Mouse (Mus musculus) adrenal gland, postnatal 10 days (tissue): ENCODE measurements around the gene Pelp1. TPM values are rescaled to one million over a fixed set of nuclear protein-coding genes. Genes with fewer than 3 reads are reported as not detected.
A peak's percentile ranks its signal among the peaks of the same experiment; 100 is the strongest.
"Not testable (repeated sequence)": the region's sequence is repeated elsewhere in the genome, so short reads cannot be mapped to it uniquely, and the experiment has no call there.

ENCODE experiments used
- DNase-seq: peaks from one replicate; pipeline ENCODE4 v3.0.0; 2021; ENCODE audit warnings: mixed read lengths
- total RNA-seq, 2 experiments: library from RNA; stranded (reverse); gene quantifications; 2 replicates each; pipeline ENCODE4 v1.2.3; 2021

The Pelp1 gene
- total RNA-seq, 2 experiments from 2014 or later = 23.2 to 24.6 TPM

- not testable (repeated sequence) for DNase-seq
Observed at GRCm38 (mm10) chr11:70426598-70426997, 16.8 kb upstream of the Pelp1 start.

GRCm38 (mm10) chr11:70419486-70419885 is 9.7 kb upstream of the Pelp1 start:
- DNase-seq = no peak

GRCm38 (mm10) chr11:70418199-70418598 is 8.4 kb upstream of the Pelp1 start:
- DNase-seq = no peak

DNA sequence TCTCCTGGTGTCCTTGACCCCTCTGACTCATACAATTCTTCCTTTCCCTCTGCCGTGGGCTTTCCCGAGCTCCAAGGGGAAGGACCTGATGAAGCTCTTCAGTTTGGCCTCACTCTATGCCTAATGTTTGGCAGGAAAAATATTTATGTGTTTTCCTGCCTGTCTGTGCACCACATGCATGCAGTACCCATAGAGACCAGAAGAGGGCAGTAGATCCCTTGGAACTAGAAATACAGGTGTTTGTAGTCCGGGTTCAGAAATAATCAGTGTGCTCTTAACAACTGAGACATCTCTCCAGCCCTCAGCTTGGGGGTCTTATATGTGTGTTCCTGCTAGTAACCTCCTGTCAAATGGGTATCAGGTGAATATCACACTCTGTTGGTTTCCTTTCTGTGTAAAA is 4.1 kb upstream of the Pelp1 start:
- DNase-seq = peak; percentile 87

DNA sequence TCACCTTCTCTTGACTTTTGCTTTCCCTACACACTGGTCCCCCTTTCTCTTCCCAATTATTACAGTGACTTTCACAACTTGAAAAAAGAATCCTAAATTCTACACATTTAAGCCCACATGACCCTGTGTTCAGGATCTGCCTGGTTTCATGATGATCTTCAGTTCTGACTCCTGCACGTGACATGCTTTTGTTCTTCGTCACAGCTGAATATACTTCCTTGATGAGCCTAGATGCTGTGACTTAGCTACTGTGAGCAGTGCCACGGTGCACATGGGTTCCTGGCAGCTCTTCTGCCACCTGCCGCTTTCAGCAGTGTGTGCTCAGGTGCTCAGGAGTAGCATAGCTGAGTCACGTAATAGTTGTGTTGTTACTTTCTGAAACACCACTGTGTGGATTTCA is 2.8 kb upstream of the Pelp1 start:
- no peak for DNase-seq

- no peak for DNase-seq
Observed at GRCm38 (mm10) chr11:70410297-70410643, 439 bp upstream of the Pelp1 start.

GRCm38 (mm10) chr11:70403598-70403997 is 6.2 kb downstream of the Pelp1 start:
- no peak for DNase-seq

DNA sequence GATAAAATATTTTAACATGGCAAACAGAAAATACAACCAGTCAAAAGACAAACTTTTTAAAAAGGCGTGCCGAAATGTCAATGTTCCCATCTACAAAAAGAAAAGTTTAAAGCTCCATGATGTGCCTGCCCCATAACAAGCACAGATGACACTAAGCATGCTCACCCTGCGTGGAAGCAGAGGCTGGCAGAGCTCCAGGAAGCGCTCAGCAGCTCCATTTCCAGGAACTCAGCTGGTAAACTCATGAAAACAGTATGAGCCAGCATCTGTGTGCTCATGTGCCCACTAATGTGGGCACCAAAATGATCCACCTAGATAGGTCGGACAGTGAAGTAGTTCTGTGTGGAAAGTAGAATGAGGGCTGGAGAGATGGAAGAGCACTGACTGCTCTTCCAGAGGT is 20.4 kb downstream of the Pelp1 start:
- DNase-seq = no peak

DNA sequence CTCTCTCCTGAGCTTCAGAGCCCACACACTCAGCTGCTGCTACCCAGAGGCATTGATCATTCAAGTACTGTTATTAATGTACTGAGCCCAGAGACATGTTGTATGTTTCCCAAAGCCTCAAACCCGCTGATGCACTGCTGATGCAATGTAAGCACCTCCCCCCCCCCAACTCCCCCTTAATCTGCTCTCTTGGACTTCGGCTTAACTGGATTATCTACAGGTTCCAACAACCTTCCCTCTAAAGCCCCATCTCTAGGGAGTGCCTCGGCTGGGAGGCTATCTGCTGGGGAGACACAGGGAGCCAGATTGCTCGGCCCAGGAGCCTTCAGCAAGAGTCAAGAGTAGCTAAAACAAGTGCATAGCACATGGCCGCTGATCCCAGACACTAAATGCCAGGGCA is 22.4 kb downstream of the Pelp1 start:
- no peak for DNase-seq

DNA sequence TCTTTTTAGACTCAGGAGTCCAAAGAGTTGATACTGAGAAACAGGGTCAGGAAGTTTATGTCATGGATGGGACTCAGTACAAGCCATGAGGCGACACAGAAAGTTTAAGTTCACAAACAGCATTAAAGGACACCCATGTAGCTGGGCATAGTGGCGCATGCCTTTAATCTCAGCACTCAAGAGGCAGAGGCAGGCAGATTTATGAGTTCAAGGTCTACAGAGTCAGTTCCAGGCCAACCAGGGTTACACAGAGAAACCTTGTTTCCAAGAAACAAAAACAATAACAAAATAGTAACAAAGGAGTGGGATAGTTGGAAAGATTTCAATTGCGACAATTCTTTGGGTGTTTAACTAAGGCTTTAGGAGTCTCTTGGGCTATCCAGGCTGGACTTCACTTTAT is 25.7 kb downstream of the Pelp1 start:
- peak; percentile 32 for DNase-seq

GRCm38 (mm10) chr11:70381330-70381729 is 28.5 kb downstream of the Pelp1 start:
- DNase-seq = no peak

DNA sequence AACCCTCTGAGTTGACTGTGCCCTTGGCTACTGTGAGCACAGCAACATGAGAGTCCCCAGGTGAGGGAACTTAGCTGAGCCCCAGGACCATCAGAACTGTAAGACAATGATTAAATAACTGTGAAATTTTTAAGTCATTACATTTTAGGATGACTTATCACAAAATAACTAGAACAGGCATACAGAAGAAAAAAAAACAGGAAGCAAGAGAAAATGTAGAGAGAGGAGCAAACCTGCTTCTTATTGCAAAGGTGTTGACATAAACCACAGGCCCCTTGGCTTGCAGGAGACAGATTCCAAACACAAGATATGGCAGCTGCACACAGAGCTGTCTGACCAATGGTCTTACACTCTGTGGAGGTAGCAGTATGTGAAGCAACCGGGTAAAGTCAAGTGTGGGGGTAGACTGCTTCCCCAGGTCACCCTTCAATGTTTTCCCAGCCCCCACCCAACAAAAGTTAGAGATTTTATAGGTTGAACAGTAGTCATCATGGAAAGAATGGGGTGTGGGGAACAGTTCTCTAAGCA is 29.3 kb downstream of the Pelp1 start:
- no peak for DNase-seq

- DNase-seq = no peak
Observed at GRCm38 (mm10) chr11:70376054-70376453, 33.8 kb downstream of the Pelp1 start.

- DNase-seq = no peak
Observed at GRCm38 (mm10) chr11:70374302-70374701, 35.5 kb downstream of the Pelp1 start.

DNA sequence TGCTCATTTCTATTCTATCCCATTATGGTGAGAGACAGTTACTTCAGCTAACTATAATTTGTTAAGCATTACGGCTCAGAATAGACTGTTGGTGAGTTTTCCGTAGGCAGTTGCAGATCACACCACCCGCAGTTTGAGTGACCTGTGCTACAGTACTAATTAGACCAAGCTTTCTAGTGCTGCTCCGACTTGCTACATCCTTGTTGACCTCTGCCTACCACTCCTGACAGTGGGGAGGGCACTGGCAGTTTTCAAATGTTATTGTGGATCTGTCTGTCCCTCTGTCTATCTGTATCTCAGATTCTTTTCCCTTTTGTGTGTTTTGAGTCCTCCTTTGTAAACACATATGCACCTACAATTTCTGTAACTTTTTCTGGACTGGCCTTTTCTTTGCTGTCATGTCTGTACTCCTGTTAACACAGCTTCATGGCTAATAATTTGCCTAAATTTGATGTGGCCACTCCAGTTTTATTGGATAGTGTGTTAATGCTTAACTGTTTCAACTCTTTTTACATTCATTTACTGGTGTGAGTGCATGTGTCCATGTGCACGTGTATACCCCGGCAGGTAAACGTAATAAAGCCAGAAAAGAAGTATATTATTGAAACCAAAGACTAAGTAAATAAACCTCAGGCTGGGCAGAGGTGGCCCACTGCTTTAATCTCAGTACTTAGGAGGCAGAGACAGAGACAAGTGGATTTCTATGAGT is 36.8 kb downstream of the Pelp1 start:
- no peak for DNase-seq

DNA sequence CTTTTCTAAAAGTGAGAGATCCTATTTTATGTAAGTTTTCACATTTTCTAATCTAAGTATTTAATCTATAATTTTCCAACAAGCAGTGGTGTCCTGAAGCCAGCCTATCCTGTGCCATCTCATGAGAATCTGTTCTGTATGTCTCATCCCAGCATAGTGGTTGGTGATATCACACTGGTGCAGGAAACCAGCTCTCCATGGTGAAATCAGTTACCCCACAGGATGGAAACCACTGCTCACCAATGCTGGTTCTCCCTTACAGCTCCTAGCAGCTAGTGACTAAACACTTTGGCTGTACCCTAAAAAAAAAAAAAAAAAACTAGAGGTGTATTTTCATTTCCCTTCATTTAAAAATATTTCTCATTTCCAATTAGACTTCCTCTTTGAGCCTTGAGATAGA is 37.4 kb downstream of the Pelp1 start:
- no peak for DNase-seq

DNA sequence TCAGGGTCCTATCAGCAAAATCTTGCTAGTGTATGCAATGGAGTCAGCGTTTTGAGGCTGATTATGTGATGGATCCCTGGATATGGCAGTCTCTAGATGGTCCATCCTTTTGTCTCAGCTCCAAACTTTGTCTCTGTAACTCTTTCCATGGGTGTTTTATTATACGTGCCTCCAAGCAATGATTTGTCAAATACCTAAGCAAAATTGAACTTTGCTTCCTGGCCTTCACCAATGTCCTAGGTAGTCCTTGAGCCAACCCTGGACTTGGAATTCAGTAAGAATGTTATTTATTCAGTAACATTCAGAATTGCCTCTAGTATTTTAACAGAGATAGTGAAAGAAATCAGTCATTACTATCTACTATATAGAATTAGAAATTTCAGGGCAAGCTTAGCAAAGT is 41.2 kb downstream of the Pelp1 start:
- DNase-seq = not testable (repeated sequence)

GRCm38 (mm10) chr11:70367701-70368100 is 42.1 kb downstream of the Pelp1 start:
- not testable (repeated sequence) for DNase-seq

DNA sequence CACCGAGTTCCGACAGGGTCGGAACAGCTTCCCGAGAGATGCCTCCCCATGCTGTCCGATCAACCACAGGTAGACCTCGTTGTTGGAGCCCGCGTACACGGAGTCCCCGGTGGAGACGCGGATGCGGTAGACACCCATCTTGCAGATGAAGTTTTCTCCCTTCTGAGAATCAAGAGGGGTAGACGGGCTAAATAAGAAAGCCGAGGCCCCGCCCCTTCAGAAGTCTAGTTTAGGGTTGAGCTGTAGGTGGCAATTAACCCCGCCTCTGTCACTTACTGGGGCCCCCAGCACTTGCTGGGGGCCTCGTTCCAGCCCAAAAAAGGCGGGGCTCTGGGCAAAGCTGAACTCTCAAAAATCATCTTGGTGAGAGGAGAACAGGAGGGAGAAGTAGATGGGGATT is 58.0 kb downstream of the Pelp1 start, which contains the start of gene Alox15:
Gene Alox15 (minus strand): TSS at position 164 of the 400 bp plus-strand sequence.
- DNase-seq = no peak

GRCm38 (mm10) chr11:70348630-70349029 is 61.2 kb downstream of the Pelp1 start:
- no peak for DNase-seq

DNA sequence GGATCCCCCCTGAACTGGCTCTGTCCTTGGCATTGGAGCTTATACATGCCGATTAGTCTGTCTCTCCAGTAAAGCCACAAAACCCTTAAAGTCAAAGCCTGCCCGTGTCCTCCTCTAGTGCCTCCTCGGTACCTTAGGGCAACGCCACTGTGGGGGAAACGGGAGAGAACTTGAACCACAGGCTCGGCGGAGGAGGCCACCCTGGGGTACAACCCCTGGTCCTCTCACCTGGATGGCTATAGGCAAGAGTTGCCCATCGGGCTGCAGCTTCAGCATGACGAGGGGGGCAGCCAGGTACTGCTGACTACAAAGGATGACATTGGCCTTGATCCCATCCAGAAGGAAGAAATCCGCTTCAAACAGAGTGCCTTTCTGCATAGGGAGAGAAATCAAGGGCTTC is 62.0 kb downstream of the Pelp1 start:
- no peak for DNase-seq

DNA sequence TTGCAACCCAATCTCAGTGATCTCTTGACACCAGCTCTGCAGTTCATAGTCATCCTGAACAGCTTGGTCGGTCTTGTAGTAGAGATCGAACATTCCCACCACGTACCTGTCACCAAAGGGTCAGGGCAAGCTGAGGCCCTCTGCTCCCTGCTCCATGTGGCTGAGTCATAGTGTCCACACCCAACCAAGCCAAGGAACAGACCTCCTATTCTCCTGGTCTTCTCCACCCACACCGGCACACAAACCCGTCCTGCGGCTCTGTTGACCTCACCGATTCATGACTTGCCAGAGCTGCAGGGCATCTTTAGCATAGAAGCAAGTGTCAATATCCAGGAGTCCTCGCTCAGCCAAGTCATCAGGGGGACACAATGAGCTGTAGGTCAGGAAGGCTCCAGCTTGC is 64.3 kb downstream of the Pelp1 start:
- DNase-seq = no peak

GRCm38 (mm10) chr11:70345061-70345460 is 64.8 kb downstream of the Pelp1 start:
- DNase-seq = no peak
